Mouse (Mus musculus) lung, postnatal 14 days (tissue): ENCODE results near the gene Donson.
"Not testable (repeated sequence)": the region's sequence is repeated elsewhere in the genome, so short reads cannot be mapped to it uniquely, and the experiment has no call there.

ENCODE experiments used
- DNase-seq: peaks from one replicate; pipeline ENCODE4 v3.0.0; 2021

The Donson gene

GRCm38 (mm10) chr16:91688023-91688618 lies 449 bp downstream of the Donson start:
- no peak for DNase-seq

GRCm38 (mm10) chr16:91686369-91686768 lies 2.2 kb downstream of the Donson start:
- no peak for DNase-seq

- no peak for DNase-seq
These were observed 3.0 kb downstream of the Donson start for GRCm38 (mm10) chr16:91685526-91685925.

DNA sequence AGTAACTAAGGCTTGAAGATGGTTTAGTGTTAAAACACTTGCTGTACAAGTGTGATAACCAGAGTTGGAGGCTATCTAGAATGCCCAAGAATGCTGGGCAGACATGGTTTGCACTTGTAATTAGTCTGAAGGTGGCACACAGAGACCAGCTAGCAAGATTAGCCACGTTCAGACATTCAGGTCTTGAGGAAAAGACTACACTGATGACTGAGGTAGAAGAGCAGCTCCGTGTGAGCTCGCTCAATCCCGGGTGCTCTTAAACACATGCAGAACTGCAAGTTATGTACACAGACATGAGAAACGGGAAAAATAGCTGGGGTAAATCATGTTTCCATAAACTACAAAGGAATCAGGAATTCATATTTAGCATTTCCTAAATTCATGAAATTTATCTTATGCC lies 7.9 kb downstream of the Donson start:
- DNase-seq = no peak

DNA sequence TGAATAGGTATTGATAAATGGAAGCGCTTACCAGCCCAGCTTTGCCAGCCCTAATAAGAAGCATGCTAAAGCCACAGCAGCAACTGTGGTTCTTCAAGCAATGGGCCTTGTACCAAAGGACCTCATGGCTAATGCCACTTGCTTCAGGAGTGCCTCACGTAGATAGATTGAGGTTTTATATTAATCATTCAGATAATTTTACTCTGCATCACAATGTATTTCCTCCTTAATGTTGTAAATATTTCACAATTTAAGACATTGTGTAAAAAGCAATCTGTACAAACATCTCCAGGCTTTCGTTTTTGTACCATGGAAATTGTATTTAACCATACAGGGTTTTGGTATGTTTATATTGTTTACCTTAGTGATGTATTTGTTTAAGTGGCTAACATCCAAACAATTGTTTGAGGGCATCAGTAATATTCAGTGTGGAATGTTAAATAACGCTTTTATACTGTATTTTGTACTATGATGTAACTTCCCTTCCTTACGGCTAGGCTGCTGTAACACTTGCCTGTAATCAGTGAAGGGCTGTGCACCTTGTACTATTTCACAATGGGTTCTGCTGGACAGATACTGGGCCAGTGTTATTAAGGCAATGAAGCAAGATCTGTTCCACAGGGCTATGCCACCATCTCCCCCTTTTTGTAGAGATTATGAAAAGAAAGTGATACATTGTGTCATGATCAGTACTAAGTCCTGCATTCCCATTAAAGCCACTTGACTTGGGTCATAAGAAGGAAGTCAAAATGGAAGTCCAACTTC lies 10.2 kb downstream of the Donson start:
- no peak for DNase-seq

GRCm38 (mm10) chr16:91674500-91674899 lies 14.1 kb downstream of the Donson start:
- DNase-seq = no peak

- DNase-seq = no peak
These were observed 24.8 kb downstream of the Donson start for GRCm38 (mm10) chr16:91663795-91664194.

DNA sequence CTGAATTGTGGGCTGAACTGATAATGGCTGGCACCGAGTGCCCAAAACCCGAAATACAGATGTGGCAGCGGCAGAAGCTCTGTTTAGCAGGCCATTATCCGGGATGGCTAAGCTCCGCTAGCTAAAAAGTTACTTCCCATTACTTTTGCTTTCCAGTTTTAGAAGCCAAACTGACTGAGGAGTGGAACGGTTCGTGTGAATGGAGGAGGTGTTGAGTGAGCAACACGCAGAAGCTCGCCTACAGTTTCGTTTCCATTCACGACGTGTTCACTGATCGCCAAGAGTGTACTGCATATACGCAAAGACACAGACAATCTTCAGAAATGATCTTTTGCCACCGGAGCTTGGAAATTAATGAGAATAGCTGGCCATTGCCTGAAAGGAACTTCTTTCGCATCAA lies 26.2 kb downstream of the Donson start:
- DNase-seq = no peak

DNA sequence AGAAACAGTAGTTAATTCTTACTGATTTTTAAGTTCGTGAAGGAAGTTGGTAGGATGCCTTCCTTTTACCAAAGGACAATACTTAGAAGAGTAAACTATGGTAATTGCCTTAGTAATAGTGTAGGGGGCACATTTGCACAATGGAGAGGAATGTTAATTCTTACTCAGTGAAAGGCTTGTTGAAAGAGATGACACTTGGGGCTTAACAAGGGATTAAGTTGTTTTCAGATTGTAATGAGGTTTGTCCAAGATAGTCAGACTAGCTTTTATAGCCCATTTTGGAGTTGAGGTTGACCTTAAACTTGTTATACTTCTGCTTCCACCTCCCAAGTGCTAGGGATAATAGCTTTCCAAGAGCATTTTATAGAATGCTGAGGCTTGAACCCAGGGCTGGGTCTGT lies 27.2 kb downstream of the Donson start:
- no peak for DNase-seq

DNA sequence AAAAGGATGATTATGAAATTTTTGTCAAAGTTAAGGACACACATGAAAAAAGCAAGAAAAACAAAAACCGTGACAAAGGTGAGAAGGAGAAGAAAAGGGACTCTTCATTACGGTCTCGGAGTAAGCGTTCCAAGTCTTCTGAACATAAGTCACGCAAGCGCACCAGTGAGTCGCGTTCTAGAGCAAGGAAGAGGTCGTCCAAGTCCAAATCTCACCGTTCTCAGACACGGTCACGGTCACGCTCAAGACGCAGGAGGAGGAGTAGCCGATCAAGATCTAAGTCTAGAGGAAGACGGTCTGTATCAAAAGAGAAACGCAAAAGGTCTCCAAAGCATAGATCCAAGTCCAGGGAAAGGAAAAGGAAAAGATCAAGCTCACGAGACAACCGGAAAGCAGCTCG lies 28.8 kb downstream of the Donson start:
- DNase-seq = no peak

- no peak for DNase-seq
These were observed 30.1 kb downstream of the Donson start for GRCm38 (mm10) chr16:91658471-91658870.

GRCm38 (mm10) chr16:91657285-91657684 lies 31.3 kb downstream of the Donson start:
- DNase-seq = no peak

- DNase-seq = no peak
These were observed 33.3 kb downstream of the Donson start for GRCm38 (mm10) chr16:91655285-91655684.

DNA sequence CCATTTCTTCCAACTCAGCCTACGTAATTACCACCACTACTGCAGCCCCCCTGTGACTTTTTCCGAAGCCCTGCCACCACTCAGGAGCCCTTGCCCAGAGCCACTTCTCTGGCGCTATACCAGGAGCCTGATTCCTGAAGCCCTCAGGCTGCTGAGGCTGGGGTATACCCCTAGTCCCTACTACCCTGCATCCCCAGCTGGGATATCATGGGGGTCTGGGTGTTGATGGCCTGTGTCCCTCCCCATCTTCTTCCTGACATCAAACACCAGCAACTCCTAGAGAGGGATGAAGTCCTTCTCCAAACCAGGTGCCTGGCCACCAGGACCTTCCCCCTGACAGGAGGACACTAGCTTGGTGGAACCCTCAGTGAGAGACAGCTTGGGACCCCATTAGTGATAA lies 36.4 kb downstream of the Donson start:
- DNase-seq = no peak

DNA sequence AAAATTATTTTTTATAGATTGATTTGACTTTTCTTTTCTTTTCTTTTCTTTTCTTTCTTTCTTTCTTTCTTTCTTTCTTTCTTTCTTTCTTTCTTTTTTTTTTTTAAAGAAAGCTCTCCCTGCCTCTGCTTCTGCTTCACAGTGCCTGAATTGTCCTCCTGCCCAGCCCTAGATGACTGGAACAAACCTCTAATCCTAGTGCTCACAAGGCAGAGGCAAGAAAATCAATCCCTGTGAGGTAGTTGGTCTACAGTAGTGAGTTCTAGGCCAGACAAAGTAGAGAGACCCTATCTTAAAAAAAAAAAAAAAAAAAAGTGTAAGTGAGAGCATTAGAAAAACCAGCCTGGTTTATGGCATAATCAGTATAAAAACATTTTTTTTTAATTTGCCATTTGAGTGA lies 38.8 kb downstream of the Donson start:
- DNase-seq = no peak

GRCm38 (mm10) chr16:91649246-91649645 lies 39.3 kb downstream of the Donson start:
- no peak for DNase-seq

- peak; percentile 88 for DNase-seq
These were observed 40.4 kb downstream of the Donson start for GRCm38 (mm10) chr16:91648220-91648550.

GRCm38 (mm10) chr16:91647461-91648219 lies 40.9 kb downstream of the Donson start, which contains the start of gene Son:
Gene Son (plus strand): TSS chr16:91647506.
- DNase-seq = peak; percentile 95

DNA sequence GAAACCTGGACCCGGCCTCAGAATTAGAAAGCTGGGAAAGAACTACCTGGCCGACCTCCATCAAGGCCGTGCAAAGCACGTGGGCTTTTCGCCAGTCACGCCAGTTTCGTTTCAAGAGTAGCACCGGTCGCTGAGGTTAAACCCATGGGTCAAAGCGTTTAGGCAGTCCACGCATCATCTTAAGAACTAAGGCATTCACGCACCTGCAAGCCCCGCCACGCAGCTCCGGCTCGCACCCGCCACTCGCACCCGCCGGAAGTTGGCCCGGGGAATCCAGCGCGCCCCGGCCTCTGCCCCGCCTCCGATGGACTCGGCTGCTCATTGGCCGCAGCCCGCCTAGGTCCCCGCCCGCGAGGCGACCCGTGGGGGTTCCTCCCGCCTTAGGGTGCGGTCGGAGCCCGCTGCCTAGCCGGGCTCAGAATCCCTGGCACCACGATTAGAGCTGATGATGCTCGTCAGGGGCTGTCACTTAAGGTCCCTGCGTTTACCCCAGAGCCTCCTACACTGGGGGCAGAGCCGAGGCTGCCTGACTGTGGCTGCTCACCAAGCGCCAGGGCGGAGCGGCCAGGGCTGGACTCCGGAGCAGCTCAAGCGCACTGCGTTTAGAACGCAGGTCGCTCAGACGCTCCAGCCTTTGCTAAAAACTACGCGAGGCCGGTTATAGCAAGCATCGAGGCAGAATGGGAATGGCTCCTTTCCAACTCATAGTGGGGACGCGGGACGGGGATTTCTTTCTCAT lies 41.7 kb downstream of the Donson start, which contains the start of gene Gart:
Gart (minus strand) TSS at position 272 of the 739 bp plus-strand sequence.
- DNase-seq = peak; percentile 94

- DNase-seq = no peak
These were observed 42.5 kb downstream of the Donson start for GRCm38 (mm10) chr16:91645995-91646602.

DNA sequence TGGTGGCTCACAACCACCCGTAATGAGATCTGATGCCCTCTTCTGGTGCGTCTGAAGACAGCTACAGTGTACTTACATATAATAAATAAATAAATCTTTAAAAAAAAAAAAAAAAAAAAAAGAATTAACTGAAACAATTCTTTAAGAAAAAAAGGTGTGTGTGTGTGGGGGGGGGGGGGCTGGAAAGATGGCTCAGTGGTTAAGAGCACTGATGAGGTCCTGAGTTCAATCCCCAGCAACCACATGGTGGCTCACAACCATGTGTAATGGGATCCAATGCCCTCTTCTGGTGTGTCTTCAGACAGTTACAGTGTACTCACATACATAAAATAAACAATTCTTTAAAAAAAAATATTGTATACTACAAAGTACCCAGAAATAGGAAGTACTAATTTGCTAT lies 43.1 kb downstream of the Donson start:
- not testable (repeated sequence) for DNase-seq

DNA sequence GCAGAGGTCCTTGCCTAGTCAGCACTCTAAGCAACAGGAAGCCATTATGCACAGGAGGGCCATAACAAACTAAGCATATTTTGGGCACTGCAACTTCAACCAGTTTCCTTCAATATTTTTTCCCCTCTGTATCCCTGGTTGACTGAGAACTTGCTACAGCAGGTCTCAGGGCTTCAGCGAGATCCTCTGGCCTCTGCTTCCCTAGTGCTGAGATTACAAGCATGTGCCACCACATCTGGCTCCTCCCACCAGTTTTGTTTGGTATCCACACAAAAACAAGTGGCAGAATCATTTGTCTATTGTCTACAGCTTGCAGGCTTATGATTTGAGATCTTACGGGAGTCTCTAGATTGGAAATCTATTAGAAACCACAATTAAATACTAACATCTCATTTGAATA lies 43.7 kb downstream of the Donson start:
- DNase-seq = no peak

- DNase-seq = no peak
These were observed 48.4 kb downstream of the Donson start for GRCm38 (mm10) chr16:91640171-91640570.
